Mouse (Mus musculus): Measurements from ENCODE around the gene Col26a1.

Col26a1 gene

DNA sequence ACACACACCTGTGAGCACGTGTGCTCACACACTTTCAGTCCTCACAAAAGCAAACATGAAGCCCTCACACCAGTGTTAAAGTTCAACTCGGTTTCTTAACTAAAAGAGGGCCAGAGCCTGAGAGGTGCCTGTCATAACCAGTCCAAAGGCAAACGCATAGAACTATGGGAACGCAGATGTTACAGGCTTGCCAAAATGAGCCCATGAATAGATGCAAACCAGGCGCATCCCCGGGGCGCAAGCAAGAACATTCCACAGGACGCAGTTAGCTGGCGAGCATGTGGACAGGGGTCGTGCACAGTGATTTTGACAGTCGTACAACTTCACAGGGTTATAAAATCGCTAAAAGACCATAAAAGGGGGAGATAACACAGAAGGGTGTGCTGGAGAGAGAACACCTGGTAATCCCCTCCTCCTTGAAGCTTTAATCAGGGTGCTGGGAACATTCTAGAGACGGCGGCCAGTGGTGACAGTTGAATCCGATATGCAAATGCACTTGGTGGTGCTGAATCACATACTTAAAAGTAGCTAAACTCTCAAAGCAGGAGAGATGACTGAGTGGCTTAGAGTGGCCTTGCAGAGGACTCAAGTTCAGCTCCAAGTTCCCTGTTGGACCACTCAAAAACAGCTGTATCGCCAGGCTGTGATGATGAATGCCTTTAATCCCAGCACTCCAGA lies 76.5 kb downstream of the Col26a1 start:
- no peak for DNase-seq (ENCODE audit: low spot score in 2 of 2)

DNA sequence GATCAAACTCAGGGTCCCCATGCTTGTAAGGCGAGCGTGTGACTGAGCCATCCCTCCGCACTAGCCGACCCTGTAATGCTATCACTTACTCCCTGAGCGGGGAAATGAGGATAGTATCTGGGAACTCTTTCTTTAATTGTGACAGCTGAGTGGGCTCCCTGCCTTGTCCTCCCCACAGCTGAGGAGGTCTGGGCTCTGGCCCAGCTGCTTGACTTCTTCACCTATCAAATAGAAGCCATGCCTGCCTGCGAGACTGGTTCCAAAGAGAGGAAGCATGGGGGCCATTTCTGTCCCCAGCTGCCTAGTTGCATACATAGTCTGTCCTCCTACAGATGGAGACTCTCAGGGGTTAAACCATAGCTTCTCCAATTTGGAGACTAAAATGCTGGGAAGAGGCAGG lies 78.0 kb downstream of the Col26a1 start:
- no peak for DNase-seq (ENCODE audit: low spot score in 2 of 2)

DNA sequence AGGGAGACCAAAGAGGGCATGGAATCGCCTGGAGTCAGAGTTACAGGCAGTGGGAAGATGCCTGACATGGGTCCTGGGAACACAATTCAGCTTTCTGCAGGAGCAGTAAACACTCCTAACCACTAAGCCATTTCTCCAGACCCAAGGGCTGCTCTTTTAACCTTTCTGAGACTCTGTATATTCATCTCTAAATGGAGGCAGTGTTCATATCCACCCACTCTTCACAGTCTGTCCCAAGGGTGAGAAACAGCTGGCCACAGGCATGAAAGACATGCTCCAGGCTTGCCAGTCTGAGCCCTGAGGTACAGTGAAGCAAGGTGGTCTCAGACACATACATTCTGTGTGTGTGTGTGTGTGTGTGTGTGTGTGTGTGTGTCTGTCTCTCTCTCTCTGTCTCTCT lies 78.8 kb downstream of the Col26a1 start:
- no peak for DNase-seq (ENCODE audit: low spot score in 2 of 2)

DNA sequence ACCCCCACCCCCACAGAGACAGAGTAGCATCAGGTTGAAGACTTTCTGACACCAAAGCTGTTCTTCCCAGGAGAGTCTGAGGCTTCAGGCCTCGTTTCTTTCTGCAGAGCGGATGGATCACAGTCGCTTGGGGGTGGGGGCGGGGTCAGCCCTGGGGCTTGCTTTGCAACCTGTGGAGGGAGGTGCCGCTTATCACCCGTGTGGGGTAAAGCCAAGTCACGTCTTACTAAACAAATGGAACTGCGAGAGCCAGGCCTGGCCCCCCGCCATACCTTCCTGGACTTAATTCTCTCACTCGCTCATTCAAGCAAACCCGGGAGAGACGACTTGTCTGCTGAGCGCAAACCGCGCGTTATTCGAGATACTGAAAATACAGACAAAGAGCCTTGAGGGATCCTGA lies 80.3 kb downstream of the Col26a1 start:
- DNase-seq (ENCODE audit: low spot score in 2 of 2) = peak in 1 of 2 experiments; percentile 5

DNA sequence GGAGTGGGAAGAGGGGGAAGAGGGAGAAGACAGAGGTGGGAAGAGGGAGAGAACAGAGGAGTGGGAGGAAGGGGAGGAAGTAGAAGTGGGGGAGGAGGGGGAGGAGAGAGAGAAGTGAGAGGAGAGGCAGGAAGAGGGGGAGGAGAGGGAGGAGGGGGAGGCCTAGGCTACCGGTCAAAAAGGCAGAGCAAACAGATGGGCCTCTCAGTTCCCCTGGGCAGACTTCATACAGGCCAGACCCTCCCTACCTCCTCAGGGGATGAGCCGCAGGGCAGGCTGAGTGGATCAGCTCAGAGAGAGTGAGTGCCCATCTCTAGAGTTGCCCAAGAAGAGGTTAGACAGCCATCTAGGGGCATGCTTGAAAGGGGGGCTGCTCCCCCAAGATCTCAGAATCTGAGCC lies 86.1 kb downstream of the Col26a1 start:
- DNase-seq (ENCODE audit: low spot score in 2 of 2) = no peak

DNA sequence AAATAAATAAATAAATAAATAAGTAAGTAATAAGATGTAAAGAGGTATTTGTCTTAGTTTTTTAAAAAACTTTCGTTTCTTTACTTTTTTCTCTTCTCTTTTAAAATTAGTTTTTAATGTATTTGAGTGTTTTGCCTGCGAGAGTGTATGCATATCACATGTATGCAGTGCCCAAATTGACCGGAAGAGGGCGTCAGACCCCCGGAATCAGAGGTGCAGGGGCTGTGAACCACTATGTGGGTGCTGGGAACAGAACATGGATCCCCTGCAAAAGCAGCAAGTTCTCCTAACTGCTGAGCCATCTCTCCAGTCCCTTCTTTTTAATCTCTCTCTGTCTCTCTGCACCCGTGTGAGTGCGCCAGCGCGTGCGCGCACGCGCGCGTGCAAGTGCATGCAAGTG lies 89.2 kb downstream of the Col26a1 start:
- no peak for DNase-seq (ENCODE audit: low spot score in 2 of 2)

DNA sequence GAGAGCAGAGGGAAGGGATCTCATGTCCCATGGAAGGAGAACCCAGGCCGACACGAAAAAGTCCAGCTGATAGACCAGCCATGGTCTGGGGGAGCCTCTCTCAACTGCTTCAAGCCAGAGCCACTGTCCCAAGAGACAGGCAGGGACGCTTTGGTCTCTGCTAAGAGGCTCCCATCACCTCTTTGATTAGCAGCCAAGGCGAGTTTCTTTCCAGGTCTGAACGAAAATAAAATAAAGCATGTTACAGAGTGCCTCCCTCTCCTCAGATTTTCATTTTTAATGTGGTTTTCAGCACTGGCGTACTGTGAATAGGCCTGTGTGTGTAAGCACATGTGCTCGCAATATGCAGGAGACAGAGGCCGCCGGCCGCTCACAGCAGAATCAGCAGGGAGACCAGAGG lies 90.5 kb downstream of the Col26a1 start:
- DNase-seq (ENCODE audit: low spot score in 2 of 2) = no peak

DNA sequence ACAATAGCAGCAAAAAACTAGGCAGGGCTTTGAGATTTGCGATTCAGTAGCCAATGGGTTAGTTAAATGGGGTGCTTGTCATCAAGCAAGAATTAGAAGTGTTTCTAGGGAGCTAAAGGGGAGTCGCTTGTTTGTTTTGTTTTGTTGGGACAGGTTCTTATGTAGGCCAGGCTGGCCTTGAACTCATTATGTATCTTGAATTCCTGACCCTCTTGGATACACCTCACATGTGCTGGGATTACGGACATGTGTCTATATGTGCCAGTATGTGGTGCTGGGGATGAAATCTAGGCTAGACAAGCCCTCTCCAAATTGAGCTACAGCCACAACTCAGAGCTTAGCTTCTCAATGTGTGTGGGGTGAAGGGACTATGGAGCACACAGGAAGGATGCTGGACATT lies 91.8 kb downstream of the Col26a1 start:
- no peak for DNase-seq (ENCODE audit: low spot score in 2 of 2)

DNA sequence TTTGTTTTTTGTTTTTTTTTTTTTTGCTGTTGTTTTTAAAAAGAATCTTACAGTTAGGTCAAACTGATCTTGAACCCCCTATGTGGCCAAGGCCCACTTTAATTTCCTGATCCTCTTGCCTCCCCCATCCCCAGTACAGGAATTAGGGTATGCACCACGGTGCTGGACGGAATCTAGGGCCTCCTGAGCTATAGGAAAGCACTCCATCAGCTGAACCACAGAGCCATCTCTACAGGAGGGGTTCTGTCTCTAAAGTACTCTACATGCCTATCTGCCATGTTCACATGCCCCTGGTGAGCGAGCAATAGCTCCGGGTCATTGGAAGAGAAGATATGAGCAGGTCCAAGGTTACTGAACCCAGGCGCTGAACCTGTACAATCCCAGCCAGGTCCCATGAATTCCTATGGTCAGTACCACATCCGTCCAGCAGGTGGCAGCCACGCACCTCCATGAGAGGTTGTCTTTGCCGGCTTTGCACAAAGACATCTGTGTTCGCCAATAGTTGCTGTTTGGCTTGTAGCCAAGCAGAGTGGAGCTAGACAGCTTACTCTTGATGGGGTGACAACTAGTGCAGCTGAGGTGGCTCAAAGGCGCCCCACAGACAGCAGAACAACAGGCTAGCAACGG lies 92.3 kb downstream of the Col26a1 start:
- DNase-seq (ENCODE audit: low spot score in 2 of 2) = peak; percentile 74 to 86

DNA sequence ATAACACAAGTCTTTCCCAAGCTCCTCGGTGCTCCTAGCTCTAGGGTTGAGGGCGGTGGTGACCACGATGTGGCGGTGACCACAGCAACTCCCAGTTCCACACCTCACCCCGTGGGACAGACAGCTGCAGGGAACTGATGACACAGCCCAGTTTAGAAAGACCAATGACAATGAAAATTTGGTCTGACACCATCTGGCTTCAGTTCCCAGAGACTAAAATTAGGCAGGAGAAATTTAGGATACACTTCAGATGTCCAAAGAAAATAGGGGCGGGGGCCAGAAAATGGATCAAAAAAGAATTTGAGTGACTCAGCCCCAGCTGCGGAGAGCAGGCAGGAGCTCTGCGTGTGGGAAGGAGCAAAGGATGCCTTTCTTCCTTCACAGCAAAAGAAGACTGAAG lies 98.5 kb downstream of the Col26a1 start:
- no peak for DNase-seq (ENCODE audit: low spot score in 2 of 2)

DNA sequence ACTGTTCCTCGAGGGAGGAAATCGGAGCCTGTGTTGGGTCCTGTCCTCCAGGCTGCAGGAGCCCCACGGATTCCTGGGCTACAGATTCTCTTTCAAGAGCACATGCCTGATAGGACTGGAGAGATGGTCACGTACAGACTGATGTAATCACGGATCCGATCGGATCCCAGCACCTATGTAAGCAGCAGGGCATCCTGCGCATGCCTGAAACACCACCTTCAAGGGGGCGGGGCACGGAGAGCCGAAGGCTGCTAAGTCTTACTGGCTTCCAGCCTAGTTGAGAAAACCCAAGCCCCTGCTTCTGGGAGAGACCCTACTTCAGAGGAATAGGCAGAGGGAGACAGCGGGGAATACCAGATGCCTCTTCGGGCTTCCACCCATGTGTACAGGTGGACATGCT lies 100.4 kb downstream of the Col26a1 start:
- no peak for DNase-seq (ENCODE audit: low spot score in 2 of 2)

DNA sequence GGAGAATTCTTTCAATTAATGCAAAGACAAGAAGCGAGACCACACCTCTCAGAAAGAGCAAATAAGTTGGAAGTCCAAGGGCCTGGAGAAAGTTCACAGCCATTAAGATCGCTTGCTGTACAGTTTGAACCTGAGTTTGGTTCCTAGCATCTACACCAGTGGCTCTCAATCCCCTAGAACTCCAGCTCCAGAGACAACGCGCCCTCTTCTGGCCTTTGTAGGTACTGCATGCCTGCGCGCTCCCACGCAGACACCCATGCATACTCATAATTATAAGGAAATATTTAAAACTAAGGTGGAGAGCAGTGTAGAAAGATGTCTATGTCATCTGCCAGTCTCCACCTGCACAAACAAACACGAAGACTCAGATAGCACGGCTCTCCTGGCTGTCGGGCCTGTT lies 102.5 kb downstream of the Col26a1 start:
- peak; percentile 18 to 38 for DNase-seq (ENCODE audit: low spot score in 2 of 2)

DNA sequence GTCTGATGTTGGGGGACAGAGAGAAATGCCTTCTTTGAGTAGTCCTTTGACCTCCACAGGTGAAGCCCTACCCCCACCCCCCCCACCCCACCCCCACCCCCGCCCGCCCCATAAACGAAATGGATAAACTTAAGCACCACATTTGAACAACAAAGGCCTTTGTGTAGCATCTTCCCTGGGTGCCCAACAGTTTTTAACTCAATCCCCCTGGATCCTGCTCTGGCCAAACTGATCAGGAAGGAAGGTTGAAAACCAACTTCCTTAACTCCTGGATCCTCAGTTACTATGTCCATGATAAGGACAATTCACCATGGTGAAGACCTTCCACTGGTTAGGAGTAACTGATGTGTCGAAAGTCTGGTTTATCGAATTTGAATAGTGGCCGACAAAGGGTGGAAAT lies 103.1 kb downstream of the Col26a1 start:
- no peak for DNase-seq (ENCODE audit: low spot score in 2 of 2)

DNA sequence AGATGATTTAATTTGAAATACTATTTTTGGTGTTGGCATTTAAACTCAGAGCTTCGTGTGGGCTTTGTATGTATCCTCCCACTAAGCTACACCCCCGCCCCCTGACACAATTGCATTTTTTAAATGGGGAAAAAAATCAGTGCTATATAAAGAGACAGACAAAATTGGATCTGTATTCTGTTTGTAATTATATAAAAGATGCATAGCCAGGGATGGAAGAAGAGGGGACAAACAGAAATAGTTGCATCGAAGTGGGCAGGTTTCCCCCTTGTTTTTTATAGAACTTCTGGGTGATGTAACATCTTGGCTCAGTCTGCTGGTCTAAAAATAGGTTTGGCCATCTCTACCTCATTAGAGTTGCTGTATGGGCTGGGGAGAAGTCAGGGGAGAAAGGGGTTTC lies 107.5 kb downstream of the Col26a1 start:
- DNase-seq (ENCODE audit: low spot score in 2 of 2) = no peak

DNA sequence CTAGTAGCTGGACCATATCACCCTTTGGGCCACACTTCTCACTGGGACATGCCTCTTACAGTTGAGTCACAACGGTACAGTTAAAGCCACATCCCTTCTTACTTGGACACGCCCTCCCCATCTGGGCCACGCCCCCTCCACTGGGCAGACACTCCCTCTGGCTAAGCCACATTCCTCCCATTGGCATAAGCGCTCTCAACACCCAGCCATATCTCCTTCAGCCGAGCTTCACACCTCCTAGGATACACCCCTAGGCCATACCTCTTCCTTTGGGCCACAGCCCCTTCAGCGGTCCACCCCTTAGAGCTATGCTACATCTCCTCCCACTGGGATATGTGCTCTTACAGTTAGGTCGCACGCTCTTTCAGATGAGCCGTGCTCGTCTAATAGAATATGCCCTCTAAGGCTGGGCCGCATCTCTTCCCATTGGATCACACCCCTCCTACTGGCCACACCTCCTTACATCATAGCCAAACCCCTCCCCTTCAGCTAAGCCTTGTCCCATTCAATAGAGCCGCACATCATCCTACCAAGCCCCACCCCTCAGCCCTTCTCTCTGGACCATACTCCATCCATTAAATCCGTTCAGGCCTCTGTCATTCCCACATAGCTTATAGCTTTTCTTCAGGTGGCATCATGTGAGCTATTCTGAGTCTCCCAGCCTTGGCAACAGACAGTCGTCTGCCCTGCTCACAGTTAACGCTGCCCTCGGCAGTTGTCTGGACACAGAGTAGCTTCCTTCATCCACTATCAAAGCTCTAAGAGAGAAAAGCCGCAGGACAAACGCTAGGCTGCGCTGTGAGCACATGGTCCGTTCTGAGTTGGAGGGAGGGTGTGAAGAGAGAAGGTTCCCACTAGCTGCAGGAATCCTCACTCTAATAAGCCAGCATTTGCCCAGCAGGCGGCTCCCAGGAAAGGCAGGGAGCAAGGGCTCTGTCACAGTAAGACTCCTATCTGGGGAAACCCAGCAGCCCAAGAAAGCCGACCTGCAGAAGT lies 109.7 kb downstream of the Col26a1 start:
- DNase-seq (ENCODE audit: low spot score in 2 of 2) = no peak

DNA sequence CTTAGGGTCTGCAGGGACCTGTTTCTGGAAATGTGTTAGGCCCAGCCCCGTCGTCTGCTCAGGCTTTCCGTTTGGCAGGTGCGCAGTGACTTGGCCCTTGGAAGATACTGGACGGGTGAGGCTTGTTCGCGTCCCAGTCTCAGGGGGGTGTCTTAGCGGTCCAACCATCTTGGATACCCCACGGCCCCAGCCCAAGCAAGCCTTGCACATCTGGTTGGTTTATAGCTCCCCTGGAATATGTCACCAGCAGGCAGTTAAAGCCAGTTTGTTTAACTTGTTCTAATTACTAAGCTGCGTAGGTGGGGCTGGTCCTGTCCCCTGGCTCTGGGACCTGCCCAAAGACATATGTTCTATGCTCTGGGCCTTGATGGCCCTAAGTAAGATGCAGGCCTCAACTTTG lies 111.9 kb downstream of the Col26a1 start:
- DNase-seq (ENCODE audit: low spot score in 2 of 2) = no peak

DNA sequence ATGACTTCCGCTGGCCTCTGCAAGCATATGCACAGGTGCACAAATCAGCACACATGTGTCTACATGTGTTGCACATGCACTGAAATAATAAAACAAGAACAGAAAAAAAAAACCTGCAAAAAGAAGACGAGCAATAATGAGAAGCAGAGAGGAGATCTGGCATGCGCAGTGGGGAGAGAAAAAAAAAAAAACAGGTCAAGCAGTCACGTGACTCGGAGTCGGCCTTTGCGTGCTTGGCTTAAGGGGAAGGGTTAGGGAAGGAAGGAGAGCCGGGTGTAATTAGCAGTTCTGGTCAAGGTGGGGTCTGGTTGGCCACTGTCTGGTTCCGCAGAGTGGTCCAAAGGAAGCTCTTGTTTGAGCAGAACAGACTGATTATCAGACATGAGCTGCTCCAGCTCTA lies 115.7 kb downstream of the Col26a1 start:
- no peak for DNase-seq (ENCODE audit: low spot score in 2 of 2)

DNA sequence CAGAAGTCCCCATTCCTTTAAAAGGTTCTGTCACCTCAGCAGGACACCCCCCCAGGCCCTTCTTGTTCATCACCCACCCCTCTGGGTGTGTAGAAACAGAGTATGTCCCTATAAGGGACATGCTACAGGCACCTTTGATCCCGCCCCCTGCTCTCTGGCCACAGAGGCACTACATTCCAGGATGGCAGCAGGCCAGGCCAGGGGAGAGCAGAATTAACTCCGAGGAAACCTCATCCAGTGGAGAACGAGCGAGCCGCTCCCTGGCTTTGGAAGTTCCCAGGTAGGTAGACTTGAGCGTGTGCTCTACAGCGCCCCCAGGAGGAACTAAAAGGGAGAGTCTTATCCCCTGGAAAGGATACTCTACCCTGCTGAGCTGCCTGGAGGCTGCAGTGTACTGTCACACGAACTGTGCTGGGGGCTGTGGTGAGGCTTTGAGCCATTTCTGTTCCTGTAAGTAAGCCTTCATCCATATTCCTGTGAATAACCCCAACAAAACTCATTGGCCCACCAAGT lies 118.8 kb downstream of the Col26a1 start:
- DNase-seq (ENCODE audit: low spot score in 2 of 2) = no peak

DNA sequence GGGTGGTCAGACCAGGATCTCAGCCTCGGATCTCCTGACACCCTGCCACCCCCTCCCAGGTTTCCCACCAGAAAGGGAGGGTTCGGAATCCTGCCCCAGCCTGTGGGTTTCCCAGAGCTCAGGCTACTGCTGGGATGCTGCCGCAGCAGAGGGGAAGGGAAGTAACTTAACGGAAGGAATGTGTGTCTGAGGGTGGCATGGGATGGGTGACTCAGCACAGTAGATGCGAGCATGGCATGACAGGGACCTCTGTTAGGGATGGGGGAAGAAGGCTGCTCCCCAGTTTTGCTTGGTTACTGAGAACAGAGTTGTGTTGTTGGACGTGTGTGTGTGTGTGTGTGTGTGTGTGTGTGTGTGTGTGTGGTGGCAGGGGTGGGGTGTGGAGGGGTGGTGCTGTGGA lies 122.7 kb downstream of the Col26a1 start:
- no peak for DNase-seq (ENCODE audit: low spot score in 2 of 2)

DNA sequence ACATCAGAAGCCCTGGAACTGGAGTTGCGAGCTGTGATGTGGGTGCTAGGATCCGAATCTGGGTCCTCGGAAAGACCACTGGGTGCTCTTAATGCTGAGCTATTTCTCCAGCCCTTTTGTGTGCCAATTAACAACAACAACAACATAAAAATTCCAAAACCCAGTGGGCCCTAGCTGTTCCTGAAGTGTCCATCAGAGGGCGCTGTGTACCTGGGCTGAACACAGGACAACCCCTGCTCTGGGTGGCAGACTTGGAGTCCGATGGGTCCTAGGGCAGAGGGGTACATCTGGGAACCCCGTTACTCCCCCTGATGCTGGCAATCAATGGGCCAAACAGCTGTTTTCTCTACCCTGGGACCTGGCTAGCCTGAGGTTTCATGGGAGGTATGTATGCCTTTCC lies 123.2 kb downstream of the Col26a1 start:
- DNase-seq (ENCODE audit: low spot score in 2 of 2) = no peak

DNA sequence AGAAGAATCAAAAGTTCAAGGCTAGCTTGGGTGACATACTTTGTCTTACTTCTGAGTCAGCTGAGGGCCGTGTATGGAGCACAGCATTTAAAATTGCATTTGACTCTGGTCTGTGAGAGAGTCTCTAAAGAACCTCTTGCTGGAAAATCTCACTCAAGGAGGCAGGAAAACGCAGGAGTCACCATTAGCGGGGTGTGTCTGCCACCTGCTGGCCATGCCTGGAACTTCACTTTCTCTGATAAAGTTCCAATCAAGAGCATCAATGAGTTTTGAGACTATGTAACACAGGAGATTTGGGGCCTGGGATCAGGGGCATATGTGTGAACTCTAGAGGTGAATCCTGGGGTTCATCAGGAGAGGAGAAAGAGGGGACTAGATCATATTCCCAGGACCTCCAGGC lies 127.3 kb downstream of the Col26a1 start:
- peak; percentile 47 to 52 for DNase-seq (ENCODE audit: low spot score in 2 of 2)

DNA sequence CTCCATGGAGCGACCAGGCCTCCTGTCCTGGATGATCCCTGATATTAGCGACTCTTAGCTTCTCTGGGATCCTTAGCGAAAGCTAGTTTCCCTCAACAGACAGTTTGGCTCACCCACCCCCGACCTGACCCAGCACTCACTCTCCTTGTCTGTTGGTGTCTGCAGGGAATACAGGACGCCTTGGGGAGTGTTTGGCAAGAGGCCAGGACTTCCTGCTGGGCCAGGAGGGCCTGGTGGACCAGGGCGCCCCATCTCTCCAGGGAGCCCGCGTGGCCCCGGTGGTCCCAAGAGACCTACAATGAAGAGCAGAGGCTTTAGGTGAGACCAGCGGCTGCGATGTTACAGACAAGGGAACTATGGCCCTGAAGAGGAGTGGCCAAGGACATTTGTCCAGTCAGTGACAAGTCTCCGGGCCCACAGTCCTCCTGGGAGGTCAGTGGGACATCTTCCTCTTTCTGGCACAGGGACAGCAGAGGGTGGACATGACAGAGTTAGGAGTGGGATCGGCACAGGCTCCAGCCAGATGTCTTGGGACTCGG lies 128.9 kb downstream of the Col26a1 start:
- no peak for DNase-seq (ENCODE audit: low spot score in 2 of 2)

Measured in urinary bladder, postnatal 36 days (tissue).